Comparison of ENCODE assay signal across 10 mouse cellular contexts in the genomic region with DNA sequence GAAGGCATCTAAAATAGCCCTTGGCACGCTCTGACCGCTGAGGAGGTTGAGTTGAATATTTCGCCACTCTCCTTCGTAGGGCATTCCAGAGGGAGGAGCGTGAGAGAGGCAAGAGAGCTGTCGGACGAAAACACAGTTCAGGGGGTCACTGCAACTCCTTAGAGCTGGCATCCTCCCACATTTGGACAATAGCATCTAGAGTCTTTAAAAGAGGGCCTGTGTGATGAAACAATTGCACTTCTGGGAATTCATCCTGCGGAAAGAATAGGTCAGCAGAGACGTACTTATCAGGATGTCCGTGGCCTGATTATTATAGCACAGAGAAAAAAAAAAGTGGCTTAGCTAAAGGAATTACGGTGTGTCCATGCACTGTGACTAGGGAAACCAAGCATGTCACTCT.
DNase-seq lines count a peak whose midpoint lies in the region; ATAC-seq and TF ChIP-seq lines count a peak whose summit lies in the region.
"Had no signal": no experiment of that assay in that cellular context is flagged by ENCODE, and none has a peak within 500 bp of the region (broad histone marks: within the 10 kb centered on the region; RNA-seq: fewer than 3 reads in every experiment).

No protein-coding gene starts in this region.

- H3K9me3 ChIP-seq in heart, embryonic 14.5 days (ENCODE audit: control insufficient read depth, low read length): no peaks in the 10 kb centered on the region
- H3K9me3 ChIP-seq in kidney, postnatal 0 days (replicated peaks; ENCODE audit: low read length): no peaks in the 10 kb centered on the region

- H3K36me3 ChIP-seq in heart, embryonic 14.5 days (ENCODE audit: control insufficient read depth, insufficient read depth, low read length): no peaks in the 10 kb centered on the region
- no peaks in the 10 kb centered on the region for H3K36me3 ChIP-seq in kidney, postnatal 0 days (ENCODE audit: insufficient read depth, low read length)

- H3K4me3 ChIP-seq in heart, embryonic 14.5 days (ENCODE audit: control insufficient read depth in 1 of 2, insufficient read depth in 1 of 2, low read depth in 1 of 2, low read length in 2 of 2): no peak overlapping the region
- H3K4me3 ChIP-seq in kidney, postnatal 0 days (replicated peaks; ENCODE audit: low read depth, low read length): no peak overlapping the region

- H3K27ac ChIP-seq in heart, embryonic 14.5 days (replicated peaks in 1 of 2; ENCODE audit: control insufficient read depth in 1 of 2, insufficient read depth in 1 of 2, low read depth in 2 of 2, low read length in 2 of 2): peak overlapping the region; percentile 85 to 94
- peak overlapping the region; percentile 70; the same call in 1 of the 2 replicates for H3K27ac ChIP-seq in kidney, postnatal 0 days

- no peak overlapping the region for H3K9ac ChIP-seq in heart, embryonic 14.5 days (ENCODE audit: low read length)
- H3K9ac ChIP-seq in kidney, postnatal 0 days (ENCODE audit: low read depth, low read length): no peak overlapping the region

- no peak for ATAC-seq in heart, embryonic 14.5 days (ENCODE audit: insufficient number of reproducible peaks, insufficient read depth, low FRiP score, low read depth)
- 0 out of 2 replicates have a peak, but pooled peaks have one; percentile 1 for ATAC-seq in kidney, postnatal 0 days (replicated peaks; ENCODE audit: low FRiP score, low read depth)
- ATAC-seq in megakaryocyte-erythroid progenitor cell, adult 5-6 weeks (replicated peaks; ENCODE audit: low FRiP score, low TSS enrichment, poor library complexity, severe bottlenecking): no peak

- peaks cover 29% of the 10 kb centered on the region in 2 experiments for H3K4me1 ChIP-seq in heart, embryonic 14.5 days (ENCODE audit: control insufficient read depth in 2 of 2, insufficient read depth in 2 of 2, low read length in 2 of 2)
- peaks cover 10% of the 10 kb centered on the region; the same call in 1 of the 2 replicates for H3K4me1 ChIP-seq in kidney, postnatal 0 days (replicated peaks; ENCODE audit: insufficient read depth, low read length)

- DNase-seq in kidney, adult 11 months: peak; percentile 35
- DNase-seq in kidney, adult 18-20 months: no peak
- peak; percentile 72 for DNase-seq in kidney, postnatal 0 days (ENCODE audit: low spot score)
- DNase-seq in lung, postnatal 14 days: peak; percentile 55
- DNase-seq in frontal cortex, postnatal 10 days (ENCODE audit: low spot score in 2 of 2): no peak
- DNase-seq: left cerebral cortex, postnatal 4 days; thymus, postnatal 14 days had no signal

- H3K27me3 ChIP-seq in heart, embryonic 14.5 days (ENCODE audit: control insufficient read depth, insufficient read depth, low read length): peaks cover 3% of the 10 kb centered on the region; the same call in 1 of the 2 replicates
- H3K27me3 ChIP-seq in kidney, postnatal 0 days (ENCODE audit: insufficient read depth, low read length): no peaks in the 10 kb centered on the region
- H3K27me3 ChIP-seq: CH12.LX had no signal

- H3K4me2 ChIP-seq in heart, embryonic 14.5 days (ENCODE audit: low read length): no peak overlapping the region
- no peak overlapping the region for H3K4me2 ChIP-seq in kidney, postnatal 0 days (ENCODE audit: low read length)

- WGBS in heart, embryonic 14.5 days: 31% methylated on average over 11 of the region's 11 CpGs
- WGBS in kidney, postnatal 0 days: 47% methylated on average over 11 of the region's 11 CpGs

- no peak for TF ChIP-seq CTCF in kidney, postnatal 0 days (IDR thresholded peaks at IDR 0.05; ENCODE audit: low read depth)

Comparison
In these comparisons a context has a peak if more than half of its experiments do, and no peak if none do; other contexts are left out.
1. DNase-seq: peak in kidney, adult 11 months (single experiment), kidney, postnatal 0 days (single experiment) and lung, postnatal 14 days (single experiment); none in kidney, adult 18-20 months (single experiment) and frontal cortex, postnatal 10 days (0 of 2).